9 mouse cellular contexts compared by ENCODE assay signal in the genomic region with DNA sequence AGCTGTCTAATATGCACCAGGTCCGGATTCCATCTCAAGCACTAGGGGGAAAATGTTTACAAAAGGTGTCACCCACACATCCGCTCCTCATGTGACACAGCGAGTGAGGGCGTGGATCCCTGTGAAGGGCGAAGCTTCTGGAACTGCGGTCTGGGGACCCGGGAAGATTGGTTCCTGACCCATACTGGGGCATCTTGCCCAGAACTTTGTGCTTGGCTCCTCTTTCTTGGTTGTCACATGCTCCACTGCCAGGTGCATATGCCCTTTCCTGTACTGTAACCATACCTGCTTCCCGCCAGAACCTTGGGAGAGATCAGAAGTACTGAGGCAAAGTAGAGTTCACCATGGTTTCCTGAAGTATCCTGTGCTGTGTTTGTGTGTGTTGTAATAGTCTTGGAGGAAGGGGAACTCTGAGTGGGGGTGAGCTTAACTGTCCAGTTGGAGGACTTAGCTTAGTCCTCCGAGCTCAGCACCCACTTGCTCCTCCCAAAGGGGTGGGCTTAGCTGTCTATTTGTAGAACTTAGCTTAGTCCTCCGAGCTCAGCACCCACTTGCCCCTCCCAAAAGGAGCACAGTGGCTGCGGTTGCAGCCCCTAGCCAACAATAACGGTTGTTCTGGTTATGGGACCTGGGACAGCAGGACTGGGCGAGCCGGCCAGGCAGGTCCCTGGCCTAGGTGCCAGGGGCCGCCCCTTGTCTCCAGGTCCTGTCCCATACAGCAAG. TPM values are rescaled to one million over a fixed set of nuclear protein-coding genes. Genes with fewer than 3 reads are reported as not detected.
DNase-seq lines count a peak whose midpoint lies in the region; ATAC-seq lines count a peak whose summit lies in the region.
"Had no signal": no experiment of that assay in that cellular context is flagged by ENCODE, and none has a peak within 500 bp of the region (broad histone marks: within the 10 kb centered on the region; RNA-seq: fewer than 3 reads in every experiment).

A gene (plus strand): TSS at position 704 of the 723 bp plus-strand sequence.

- peaks cover 34% of the 10 kb centered on the region for H3K4me1 ChIP-seq in erythroblast, embryonic 14.5 days (ENCODE audit: control insufficient read depth)
- peaks cover 27% of the 10 kb centered on the region for H3K4me1 ChIP-seq in limb, embryonic 11.5 days (ENCODE audit: control insufficient read depth, insufficient read depth, low read length)
- peaks cover 11% of the 10 kb centered on the region; the same call in 1 of the 2 replicates for H3K4me1 ChIP-seq in midbrain, embryonic 14.5 days (ENCODE audit: control insufficient read depth, insufficient read depth, low read length)

- H3K27ac ChIP-seq in limb, embryonic 11.5 days (replicated peaks; ENCODE audit: low read depth, low read length), result no peak within 1 kb of the TSS
- H3K27ac ChIP-seq in midbrain, embryonic 14.5 days (replicated peaks; ENCODE audit: low read depth, low read length), result 0 out of 2 replicates have a peak within 1 kb of the TSS, but pooled peaks have one; percentile 13

- H3K4me2 ChIP-seq in limb, embryonic 11.5 days (ENCODE audit: low read depth, severe bottlenecking), result peak within 1 kb of the TSS; percentile 53
- H3K4me2 ChIP-seq in midbrain, embryonic 14.5 days (ENCODE audit: low read length), result peak within 1 kb of the TSS; percentile 56

- no peak for ATAC-seq in erythroblast, adult 5-6 weeks (replicated peaks; ENCODE audit: low FRiP score, poor library complexity, severe bottlenecking)
- no peak for ATAC-seq in limb, embryonic 11.5 days (ENCODE audit: insufficient number of reproducible peaks, low FRiP score, low TSS enrichment, low read depth)
- ATAC-seq in midbrain, embryonic 14.5 days (ENCODE audit: low FRiP score, low TSS enrichment), result no peak

- peaks cover 16% of the 10 kb centered on the region for H3K36me3 ChIP-seq in erythroblast, embryonic 14.5 days (ENCODE audit: control insufficient read depth)
- no peaks in the 10 kb centered on the region for H3K36me3 ChIP-seq in limb, embryonic 11.5 days (ENCODE audit: control insufficient read depth, insufficient read depth, low read length)
- H3K36me3 ChIP-seq in midbrain, embryonic 14.5 days (ENCODE audit: control insufficient read depth, insufficient read depth, low read length), result peaks cover 13% of the 10 kb centered on the region

- H3K4me3 ChIP-seq in erythroblast, embryonic 14.5 days (replicated peaks), result peak within 1 kb of the TSS; percentile 5
- H3K4me3 ChIP-seq in limb, embryonic 11.5 days (ENCODE audit: low read depth, low read length), result peak within 1 kb of the TSS; percentile 23
- peak within 1 kb of the TSS; percentile 31 for H3K4me3 ChIP-seq in midbrain, embryonic 14.5 days (replicated peaks; ENCODE audit: low read depth, low read length)

- peaks cover 65% of the 10 kb centered on the region for H3K27me3 ChIP-seq in erythroblast, embryonic 14.5 days (ENCODE audit: control insufficient read depth)
- peaks cover 48% of the 10 kb centered on the region for H3K27me3 ChIP-seq in limb, embryonic 11.5 days (ENCODE audit: control insufficient read depth, insufficient read depth, low read length)
- H3K27me3 ChIP-seq in midbrain, embryonic 14.5 days (ENCODE audit: control insufficient read depth, insufficient read depth, low read length), result peaks cover 56% of the 10 kb centered on the region
- H3K27me3 ChIP-seq: CH12.LX had no signal

- peaks cover 16% of the 10 kb centered on the region; the same call in 1 of the 2 replicates for H3K9me3 ChIP-seq in erythroblast, embryonic 14.5 days (ENCODE audit: control insufficient read depth, low read length)
- H3K9me3 ChIP-seq in limb, embryonic 11.5 days (ENCODE audit: control insufficient read depth, low read length), result no peaks in the 10 kb centered on the region
- H3K9me3 ChIP-seq in midbrain, embryonic 14.5 days (ENCODE audit: control insufficient read depth, low read length), result no peaks in the 10 kb centered on the region

- H3K9ac ChIP-seq in limb, embryonic 11.5 days (ENCODE audit: low read length), result peak within 1 kb of the TSS; percentile 36; the same call in 1 of the 2 replicates
- peak within 1 kb of the TSS; percentile 47; the same call in 1 of the 2 replicates for H3K9ac ChIP-seq in midbrain, embryonic 14.5 days (replicated peaks; ENCODE audit: low read length)

- no peak for DNase-seq in adrenal gland, postnatal 4 days (ENCODE audit: low spot score in 2 of 2)
- no peak for DNase-seq in heart, adult 8-10 months (ENCODE audit: low spot score)
- DNase-seq in limb, embryonic 11.5 days (ENCODE audit: low spot score), result no peak
- DNase-seq in midbrain, embryonic 14.5 days, result no peak
- no peak for DNase-seq in frontal cortex, postnatal 14 days (ENCODE audit: low spot score in 2 of 2)
- no peak for DNase-seq in left cerebral cortex, adult 8-10 months (ENCODE audit: low spot score in 2 of 2)

- 71% methylated on average over 15 of the region's 15 CpGs for WGBS in limb, embryonic 11.5 days
- 74% methylated on average over 15 of the region's 15 CpGs for WGBS in midbrain, embryonic 14.5 days

RNA-seq across cellular contexts. Expression of the gene that starts here (rescaled TPM):
- polyA plus RNA-seq in erythroblast, embryonic 14.5 days (2012), result 0.06 and 0.12 TPM in 2 replicates
- 0.77 TPM in 1 of 2 replicates, not detected in the other for total RNA-seq in erythroblast, adult 5-6 weeks (2015; ENCODE audit: low replicate concordance)
- total RNA-seq in erythroblast, adult 5-6 weeks (2017; ENCODE audit: low replicate concordance), result 3.2 TPM in 1 of 2 replicates, not detected in the other
- total RNA-seq in adrenal gland, postnatal 4 days (2021), result 10 to 100 TPM; 13.1 to 14.2 TPM
- total RNA-seq in heart, adult 8-10 months (2022), result 10 to 100 TPM; 17.7 to 24.2 (median 19.1) TPM
- polyA plus RNA-seq in limb, embryonic 11.5 days (2014; fragmentation: Nextera tagmentation; extraction: Ambion mirVana), result 5.3 and 6.8 TPM in 2 replicates
- polyA plus RNA-seq in midbrain, embryonic 14.5 days (2014; fragmentation: Nextera tagmentation; extraction: Ambion mirVana), result 3.8 and 4.6 TPM in 2 replicates
- 1 to 10 TPM; 3.9 to 5.4 (median 4.4) TPM for total RNA-seq in left cerebral cortex, adult 8-10 months (2022)
- total RNA-seq: CH12.LX had no signal
